Mouse (Mus musculus): Measurements from ENCODE around the gene Cox14.

The Cox14 gene

DNA sequence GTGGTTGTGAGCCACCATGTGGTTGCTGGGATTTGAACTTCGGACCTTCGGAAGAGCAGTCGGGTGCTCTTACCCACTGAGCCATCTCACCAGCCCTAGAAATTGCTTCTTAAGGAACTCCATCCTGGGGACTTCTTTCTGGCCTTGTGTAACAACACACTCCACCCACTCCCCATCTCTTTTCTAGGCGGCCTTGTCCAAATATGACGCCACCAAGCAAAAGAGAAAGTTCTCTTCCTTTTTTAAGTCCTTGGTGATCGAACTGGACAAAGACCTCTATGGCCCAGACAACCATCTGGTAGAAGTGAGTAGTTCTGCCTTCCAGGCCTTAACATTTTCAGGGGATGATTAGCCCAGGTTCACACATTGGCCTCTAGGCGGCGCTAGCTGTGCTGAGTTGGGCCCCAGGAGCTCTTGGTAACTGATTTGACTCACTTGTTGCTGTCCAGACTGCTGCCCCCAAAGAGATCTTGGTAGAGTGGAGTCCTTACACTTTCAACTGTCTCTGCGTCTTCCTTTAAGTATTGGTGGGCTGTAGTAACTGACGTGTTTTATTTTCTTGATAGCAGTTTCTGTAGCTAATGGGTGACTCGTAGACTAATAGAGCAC lies 19.9 kb upstream of the Cox14 start, which contains the start of gene Gm17349:
Gene Gm17349, minus strand, starts transcription at position 51 of the 609 bp plus-strand sequence.
- in situ Hi-C loops (cut with MboI, MseI): no loop called here

DNA sequence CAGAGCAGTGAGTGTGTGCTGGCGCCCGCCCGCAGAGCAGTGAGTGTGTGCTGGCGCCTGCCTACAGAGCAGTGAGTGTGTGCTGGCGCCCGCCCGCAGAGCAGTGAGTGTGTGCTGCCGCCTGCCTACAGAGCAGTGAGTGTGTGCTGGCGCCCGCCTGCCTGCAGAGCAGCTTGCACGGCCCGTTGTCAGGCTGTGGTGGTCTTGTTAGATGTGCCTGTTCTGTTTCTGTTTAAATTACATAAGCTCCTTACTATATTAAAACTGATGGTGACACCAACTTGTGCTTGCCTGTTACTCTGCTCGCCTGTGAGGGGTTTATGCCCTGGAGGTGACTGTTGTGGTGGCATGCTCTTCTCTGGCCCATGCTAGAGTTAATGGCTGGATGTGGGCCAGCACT lies 17.2 kb upstream of the Cox14 start:
- in situ Hi-C loops (cut with MboI, MseI): no loop called here

DNA sequence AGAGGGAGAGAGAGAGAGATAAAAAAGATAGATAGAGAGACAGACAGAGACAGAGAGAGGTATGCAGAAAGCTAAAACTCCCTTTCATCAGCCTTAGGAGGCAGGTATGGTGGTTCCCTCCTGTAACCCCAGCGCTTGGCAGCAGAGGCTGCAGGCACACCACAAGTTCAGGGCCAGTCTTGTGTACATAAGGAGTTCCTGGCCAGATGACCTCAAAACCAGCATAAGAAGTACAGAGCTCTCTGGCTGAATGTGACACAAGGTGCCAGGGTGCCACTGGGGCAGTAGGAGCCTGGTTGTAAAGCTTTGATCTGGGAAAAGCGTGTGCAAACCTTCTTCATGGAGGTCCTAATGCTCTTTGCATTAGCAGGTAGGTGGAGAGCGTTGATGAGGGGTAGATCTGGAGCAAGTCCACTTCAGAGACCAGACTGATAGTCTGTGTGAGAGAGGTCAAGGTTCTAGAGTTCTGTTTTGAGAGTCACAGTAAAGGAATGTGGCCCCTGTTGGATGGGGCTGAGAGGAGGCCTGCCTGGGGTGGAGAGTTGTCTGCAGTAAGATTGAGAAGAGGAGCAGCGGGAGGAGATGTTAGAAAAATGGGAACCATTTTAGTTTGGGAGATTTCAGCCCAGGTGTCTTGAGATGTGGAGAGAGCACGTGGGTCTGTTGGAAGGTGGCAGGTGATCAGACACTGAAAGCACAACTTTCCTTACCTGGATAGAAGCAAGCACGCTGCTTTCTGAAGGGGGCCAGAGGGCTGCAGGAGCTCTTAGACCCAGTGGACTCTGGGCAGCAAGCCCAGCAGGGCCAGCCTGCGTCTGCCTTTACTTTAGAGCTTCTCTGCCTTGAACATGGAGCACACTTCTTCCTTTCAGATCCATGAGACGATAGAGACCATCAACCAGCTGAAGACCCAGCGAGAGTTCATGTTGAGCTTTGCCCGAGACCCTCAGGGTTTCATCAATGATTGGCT lies 14.9 kb upstream of the Cox14 start:
- in situ Hi-C loops (cut with MboI, MseI): no loop called here

DNA sequence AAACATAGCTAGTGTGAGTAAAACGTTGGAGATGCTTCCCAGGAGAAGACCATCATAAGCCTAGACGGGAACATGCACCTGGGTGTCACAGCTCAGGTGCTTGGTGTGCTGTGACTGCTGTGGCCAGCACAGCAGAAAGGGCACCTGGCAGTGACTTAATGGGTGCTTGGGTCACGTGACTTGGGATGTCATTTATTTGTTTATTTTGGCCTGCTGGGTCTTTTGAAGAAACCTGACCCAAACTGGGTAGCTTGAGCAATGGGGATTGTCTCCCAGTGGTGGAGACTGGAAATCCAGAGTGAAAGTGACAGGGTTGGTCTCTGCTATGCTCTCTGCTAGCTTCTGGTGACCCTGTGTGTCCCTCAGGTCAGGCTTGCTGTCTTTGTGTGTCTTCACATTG lies 13.9 kb upstream of the Cox14 start:
- in situ Hi-C loops (cut with MboI, MseI): no loop called here

DNA sequence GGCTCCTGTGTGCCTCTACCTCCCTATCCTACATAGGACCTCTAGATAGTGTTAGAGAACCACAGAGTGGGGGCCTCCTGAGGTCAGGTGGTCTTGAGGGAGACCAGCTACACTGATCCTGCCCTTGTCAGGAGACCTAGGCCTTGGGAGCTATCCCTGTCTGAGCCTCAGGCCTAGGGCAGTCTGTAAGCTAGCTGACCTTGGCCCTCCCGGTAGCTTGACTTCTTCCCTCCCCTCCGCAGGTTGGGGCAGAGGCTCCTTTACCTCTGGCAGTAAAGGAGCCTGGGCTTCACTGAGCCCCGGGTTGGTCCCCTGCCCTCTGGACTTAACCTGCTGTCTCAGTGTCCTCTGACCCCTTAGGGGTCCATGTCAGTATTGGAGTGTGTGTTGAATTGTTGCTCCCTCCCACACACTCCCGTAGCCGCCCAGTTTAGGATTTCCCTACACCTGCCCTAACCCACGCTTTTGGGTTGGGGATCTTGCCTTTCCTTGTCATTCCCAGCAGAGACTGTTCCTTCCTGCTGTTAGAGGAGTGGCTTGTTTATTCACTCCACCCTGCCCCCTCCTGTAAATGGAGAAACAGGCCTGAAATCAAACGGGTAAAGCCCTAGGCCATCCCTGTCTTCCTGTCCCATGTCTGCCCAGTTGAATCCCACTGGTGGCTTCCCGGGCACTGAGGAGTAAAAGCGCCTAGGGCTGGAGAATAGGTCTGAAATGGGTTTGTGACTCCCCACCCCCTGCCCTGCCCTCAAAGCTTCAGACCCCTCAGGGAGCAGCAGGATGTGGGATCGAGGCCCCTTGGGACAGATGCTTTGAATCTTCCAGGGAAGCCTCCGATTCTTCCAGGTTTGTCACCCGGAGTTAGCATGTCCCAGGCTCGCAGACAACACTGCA lies 12.5 kb upstream of the Cox14 start:
- in situ Hi-C loops (cut with MboI, MseI): no loop called here

DNA sequence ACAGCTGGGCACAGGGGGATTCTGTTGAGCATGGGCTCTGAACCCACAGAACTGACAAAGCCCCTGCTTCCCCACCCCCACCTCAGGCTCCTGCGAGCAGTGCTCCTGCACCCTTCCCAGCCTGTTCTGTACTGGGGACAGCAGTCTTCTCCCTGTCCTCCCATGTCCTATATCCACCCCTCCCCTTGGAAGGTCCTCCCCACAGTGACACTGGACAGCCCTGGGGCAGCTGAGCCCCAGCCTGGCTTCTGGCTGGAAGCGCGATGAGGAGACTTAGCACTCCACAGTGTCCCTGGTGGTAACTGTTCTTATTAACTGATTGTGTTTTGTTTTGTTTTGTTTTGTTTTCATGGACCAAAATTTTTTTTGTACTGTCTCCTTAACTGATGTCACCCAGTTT lies 11.8 kb upstream of the Cox14 start:
- in situ Hi-C loops (cut with MboI, MseI): no loop called here

DNA sequence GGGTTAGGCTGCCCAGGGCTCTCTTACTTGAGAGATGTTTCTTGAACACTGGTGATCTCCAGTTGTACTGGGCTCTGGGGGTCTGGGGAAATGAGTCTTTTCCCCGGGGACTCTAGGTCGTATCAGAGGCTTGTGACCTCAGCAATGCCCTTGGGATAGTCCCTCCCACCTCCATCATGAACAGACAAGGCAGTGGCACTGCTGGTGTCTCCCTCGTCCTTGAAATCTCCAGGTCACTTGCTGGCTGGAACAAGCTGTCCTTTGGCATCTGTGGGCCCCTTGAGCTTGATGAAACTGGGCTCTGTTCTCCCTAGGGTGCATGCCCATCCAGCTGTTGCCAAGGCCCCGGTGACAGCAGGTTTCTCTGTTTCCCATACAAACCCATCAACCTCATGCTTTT lies 11.2 kb upstream of the Cox14 start:
- in situ Hi-C loops (cut with MboI, MseI): no loop called here

DNA sequence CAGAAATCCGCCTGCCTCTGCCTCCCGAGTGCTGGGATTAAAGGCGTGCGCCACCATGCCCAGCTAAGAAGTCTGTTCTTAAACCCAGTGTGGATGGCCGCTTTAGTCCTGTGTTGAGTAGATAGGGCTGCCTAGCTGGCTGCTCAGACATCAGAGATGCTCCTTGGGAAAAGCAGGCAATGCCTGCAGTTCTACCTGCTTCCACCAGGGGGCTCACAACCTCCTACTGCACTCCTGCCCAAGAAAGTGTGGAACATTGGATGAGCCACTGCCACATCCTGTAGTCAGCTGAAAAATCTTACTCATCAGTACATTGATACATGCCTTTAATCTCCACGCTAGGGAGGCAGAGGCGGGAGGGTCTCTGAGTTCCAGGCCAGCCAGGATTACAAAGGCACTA lies 10.6 kb upstream of the Cox14 start:
- in situ Hi-C loops (cut with MboI, MseI): no loop called here

DNA sequence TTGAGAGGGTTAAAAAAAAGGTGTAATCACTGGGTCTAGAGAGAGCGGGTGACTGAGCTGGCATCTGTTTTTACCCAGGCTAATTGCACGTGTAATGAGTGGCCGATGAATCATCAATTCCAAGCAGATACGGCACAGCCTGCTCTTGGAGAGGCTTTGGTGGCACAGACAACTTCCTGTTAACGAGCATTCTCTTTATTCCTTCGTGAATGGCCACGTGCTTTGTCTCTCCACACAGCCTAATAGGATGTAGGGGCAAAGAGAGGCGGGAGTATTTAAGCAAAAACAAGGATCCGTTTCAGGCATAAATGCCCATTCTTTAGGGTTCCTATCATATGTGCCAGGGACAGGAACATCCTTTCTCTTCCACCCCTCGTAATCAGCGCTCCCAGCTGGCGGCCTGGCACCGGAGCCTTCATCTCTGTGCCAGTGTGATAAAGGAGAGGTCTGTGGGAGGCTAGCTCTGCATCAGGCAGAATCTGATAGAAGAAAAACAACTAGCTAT lies 10.0 kb upstream of the Cox14 start:
- in situ Hi-C loops (cut with MboI, MseI): no loop called here

DNA sequence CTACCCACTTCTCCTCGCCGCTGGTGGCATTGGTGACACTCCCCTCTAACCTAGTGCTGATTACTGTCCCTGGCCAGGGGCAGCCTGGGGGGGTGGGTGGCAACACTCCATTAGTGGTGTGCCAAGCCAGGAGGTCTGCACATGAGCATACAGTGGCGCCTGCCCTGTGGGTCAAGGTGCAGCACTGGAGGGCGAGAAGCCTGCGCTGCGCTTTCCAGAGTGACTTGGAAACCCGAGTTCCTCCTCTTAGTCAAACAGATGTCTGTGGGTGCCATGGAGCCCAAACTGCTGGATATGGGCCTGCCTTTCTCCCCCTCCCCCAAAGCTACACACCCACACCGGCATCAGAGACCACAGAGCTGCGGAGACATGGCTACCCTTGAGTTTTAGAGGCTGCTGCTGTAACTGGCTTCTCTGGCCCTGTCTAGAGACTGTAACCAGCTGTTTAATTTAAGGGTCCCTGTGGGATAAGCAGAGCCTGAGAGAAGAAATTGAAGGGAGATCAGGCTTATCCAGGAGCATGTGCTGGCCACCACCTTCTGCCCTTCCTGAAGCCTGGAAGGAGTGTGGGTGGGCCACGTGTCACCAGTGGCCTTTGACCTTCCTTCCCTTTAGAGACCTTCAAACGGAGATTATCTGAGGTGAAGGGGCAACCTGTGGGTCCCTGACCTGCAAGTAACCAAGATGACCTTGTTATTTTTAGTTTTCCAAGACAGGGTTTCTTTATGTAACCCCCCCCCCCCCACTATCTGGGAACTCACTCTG lies 9.3 kb upstream of the Cox14 start:
- in situ Hi-C loops (cut with MboI, MseI): no loop called here

DNA sequence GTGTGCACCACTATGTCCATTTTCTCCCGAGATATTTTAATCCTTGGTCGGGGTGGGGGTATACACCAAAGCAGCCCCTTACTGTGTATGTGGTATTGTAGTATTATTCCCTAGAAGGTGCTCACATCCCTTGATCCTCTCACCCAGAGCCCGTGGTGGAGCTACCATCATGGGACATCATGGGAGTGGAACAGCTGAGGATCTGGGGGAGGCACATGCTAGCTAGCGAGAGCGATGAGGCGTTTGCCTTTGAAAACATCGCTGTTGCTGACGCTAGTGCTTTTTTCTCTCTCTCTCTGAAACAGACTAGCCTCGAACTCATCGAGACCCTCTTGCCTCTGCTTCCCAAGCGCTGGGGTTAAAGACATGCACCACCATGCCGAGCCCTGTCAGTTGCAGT lies 8.6 kb upstream of the Cox14 start:
- in situ Hi-C loops (cut with MboI, MseI): no loop called here

DNA sequence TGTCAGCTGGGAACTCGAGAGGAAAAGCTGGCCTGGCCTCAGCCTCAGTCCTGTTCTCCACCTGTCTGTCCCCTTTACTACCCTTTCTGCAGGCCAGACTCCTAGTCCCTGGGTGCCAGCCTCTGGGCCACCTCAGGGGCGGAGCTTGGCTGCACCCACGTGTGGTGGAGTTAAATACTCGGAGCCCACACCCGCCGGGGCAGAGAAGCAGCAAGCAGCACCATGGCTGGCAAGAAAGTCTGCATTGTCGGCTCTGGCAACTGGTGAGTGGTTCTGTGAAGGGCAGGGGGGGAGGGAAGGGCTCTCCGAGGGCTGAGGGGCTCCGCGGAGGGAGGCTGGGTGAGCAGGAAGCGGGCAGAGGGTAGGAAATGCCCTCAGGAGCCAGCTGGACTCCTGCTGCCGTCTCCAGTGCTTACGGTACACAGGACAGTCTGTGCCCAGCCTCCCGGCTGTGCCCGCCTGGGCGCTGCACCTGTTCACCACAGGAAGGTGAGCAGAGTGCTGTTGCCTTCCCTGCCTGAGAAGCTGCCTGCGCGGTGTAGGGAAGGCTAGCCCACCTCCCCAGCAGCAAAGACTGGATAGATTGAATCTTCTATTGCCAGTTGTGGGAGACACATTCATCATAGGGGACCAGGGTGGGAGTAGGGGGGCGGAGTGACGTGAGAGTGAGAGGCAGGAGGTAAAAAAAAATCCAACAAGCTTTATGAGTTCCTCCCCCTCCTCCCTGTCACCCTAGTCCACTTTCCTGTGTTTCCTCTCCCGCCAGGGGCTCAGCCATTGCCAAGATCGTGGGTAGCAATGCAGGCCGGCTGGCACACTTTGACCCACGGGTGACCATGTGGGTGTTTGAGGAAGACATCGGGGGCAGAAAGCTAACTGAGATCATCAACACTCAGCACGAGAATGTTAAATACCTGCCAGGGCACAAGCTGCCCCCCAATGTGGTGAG lies 7.8 kb upstream of the Cox14 start, which contains the start of gene Gpd1:
Gene Gpd1, plus strand, starts transcription at position 130 of the 949 bp plus-strand sequence.
- in situ Hi-C loops (cut with MboI, MseI): no loop called here

DNA sequence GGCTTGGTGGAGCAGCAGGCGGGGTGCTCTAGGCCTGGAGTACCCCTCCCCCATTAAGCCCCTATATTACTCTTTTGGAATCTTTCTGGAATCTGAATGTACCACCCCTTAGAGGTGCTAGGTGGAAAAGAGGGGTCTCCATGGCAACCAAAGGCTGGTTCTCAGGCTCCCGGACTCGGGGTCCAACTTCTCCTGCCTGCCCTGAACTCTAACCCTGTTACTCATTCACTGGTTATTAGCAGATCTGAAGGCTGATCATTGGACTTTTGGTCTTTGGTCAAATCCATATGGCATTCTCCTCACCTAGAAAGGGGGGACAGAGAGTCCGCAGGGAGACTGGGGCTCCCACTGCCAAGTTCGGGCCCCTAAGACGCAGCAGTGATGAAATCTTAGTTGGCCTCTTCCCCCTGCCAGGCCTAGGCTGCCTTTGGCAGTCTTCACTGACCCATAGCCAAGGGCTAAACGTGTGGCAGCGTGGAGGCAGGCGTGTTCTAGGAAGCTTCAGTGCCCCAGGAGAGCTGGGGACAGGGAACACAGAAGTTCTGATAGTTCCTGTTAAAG lies 6.9 kb upstream of the Cox14 start:
- in situ Hi-C loops (cut with MboI, MseI): no loop called here

DNA sequence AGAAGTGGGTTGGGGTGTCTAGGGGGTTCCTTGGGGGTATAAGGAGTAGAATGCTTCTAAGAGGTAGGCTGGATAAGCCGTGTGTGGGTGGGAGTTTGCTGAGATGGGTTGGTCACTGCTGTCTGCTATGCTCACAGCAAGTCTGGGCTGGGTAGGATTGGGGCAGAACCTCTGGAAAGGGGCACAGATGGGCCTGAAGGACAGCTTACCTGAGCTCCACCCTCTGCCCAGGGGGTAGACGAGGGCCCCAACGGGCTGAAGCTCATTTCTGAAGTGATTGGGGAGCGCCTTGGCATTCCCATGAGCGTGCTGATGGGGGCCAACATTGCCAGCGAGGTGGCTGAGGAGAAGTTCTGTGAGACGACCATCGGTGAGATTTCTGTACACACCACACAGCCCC lies 5.6 kb upstream of the Cox14 start:
- in situ Hi-C loops (cut with MboI, MseI): loop anchor here (10.0 kb wide), 1 partner anchor 185 kb away; no protein-coding TSS in a partner anchor

DNA sequence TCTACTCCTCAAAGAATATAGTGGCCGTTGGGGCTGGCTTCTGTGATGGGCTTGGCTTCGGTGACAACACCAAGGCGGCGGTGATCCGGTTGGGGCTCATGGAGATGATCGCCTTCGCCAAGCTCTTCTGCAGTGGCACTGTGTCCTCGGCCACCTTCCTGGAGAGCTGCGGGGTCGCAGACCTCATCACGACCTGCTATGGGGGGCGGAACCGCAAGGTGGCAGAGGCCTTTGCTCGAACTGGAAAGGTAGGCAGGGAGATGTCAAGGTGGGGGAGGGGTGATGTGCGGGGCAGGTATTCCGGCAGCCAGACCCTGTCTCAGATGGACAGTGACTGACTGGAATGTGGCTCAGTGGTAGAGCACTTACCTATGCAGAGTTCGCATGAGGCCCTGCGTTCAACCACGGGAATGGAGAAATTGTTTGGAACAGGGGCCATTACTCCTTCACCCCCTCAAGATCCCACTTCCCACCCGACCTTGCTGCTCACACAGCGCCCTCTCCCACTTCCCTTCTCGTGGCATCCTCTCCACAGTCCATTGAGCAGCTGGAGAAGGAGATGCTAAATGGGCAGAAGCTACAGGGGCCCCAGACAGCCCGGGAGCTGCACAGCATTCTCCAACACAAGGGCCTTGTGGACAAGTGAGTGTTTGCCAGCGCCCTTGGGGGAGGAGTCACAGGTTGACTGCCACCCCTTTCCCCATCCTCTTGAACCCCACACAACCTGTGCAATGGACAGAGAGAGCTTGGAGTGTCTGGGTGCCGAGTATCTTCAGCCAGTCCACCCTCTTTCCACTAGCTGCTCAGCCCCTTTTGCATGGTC lies 3.3 kb upstream of the Cox14 start:
- in situ Hi-C loops (cut with MboI, MseI): loop anchor here (10.0 kb wide), 1 partner anchor 183 kb away; no protein-coding TSS in a partner anchor

DNA sequence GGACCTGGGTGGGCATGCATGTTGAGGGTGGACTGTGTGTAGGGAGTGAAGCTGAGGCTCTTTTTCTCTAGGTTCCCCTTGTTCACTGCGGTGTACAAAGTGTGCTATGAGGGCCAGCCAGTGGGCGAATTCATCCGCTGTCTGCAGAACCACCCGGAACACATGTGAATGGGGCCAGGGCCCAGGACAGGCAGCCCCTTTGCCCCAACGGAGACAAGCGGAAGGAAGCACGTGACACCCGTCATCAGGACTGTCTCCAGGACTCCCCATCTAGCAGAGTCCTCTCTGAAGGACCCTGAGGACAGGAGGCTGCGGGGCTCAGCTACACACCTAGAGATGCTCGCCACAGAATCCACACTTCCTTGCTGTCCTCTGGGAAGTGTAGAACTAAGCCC lies 2.3 kb upstream of the Cox14 start:
- in situ Hi-C loops (cut with MboI, MseI): loop anchor here (10.0 kb wide), 1 partner anchor 182 kb away; no protein-coding TSS in a partner anchor

DNA sequence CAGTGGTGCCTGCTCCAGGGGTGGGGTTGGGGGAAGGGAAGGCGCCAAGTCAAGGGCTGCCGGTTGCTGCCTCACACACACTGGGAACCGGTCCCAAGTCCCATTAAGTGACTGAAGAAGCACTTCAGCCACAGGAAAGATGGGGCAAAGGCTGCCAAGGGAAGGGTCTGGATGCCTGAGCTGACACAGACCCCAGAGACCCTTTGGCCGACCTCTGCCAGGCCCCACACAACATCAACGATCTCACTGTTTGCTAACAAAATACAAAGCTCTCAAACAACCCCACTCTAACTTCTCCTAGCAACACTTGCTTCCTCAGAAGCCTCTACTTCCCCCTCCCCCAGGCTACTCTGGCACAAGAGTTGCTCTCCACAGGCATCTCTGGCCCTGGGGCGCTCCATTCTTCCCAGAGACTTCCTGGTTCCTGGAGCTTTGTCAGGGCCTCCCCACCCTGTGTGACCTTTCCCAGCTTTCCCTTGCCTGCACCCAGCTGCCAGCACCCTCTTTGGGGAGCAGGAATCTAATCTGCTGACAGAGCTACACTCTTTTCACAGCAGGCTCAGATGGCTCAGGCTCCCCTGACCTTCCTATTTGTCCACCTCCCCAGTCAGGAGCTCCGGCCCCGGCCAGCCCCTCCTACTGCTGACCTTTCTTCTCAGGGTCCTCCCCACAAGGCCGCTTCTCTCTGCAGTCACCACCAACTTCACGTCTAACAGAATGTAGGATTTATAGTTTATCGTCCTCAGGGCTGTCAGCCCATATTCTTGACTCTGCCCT lies 1.7 kb upstream of the Cox14 start:
- in situ Hi-C loops (cut with MboI, MseI): loop anchor here (10.0 kb wide), 1 partner anchor 181 kb away; no protein-coding TSS in a partner anchor
